In the genomic region with DNA sequence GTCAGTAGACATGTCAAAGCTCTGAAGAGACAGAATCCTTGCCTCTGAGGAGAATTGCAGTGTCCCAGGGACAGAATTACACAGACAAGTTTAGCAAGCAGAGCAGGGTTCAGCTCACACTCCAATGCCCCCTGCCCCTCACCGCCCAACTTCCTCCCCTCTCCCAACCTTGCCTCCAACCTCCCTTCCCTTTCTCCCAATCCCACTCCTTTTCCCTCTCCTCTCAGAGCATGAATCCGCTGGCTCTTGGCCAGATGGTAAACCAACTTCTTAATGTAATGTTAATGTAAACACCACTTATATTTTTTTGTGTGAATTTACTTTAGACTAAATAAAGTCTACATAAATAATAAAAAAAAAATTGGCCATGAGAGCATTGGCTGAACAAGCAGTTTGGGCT, we compare ENCODE assay signal across 25 mouse cellular contexts. TPM values are rescaled to one million over a fixed set of nuclear protein-coding genes. Genes with fewer than 3 reads are reported as not detected.
DNase-seq lines count a peak whose midpoint lies in the region; ATAC-seq and TF ChIP-seq lines count a peak whose summit lies in the region.
"Had no signal": no experiment of that assay in that cellular context is flagged by ENCODE, and none has a peak within 500 bp of the region (broad histone marks: within the 10 kb centered on the region; RNA-seq: fewer than 3 reads in every experiment).

No protein-coding gene starts in this region.

- ATAC-seq in lung, embryonic 16.5 days (ENCODE audit: low read depth): peak; percentile 81
- no peak for ATAC-seq in lung, postnatal 0 days
- ATAC-seq in stomach, embryonic 15.5 days (ENCODE audit: insufficient read depth, low FRiP score, low read depth): peak; percentile 58; the same call in 1 of the 2 replicates
- ATAC-seq: CD4-positive, CD25-positive, alpha-beta regulatory T cell, adult 4 months; forebrain, embryonic 14.5 days; forebrain, postnatal 0 days; hindbrain, embryonic 16.5 days; intestine, embryonic 15.5 days had no signal

- peak overlapping the region; percentile 71 for H3K27ac ChIP-seq in heart, adult 2 months
- peak overlapping the region; percentile 67 for H3K27ac ChIP-seq in lung, embryonic 16.5 days (ENCODE audit: low read length)
- no peak overlapping the region for H3K27ac ChIP-seq in lung, postnatal 0 days (ENCODE audit: low read length)
- H3K27ac ChIP-seq in stomach, embryonic 15.5 days: 0 out of 2 replicates have a peak overlapping the region, but pooled peaks have one; percentile 9
- H3K27ac ChIP-seq: embryonic facial prominence, embryonic 15.5 days; hindbrain, embryonic 10.5 days; hindbrain, embryonic 13.5 days; intestine, embryonic 15.5 days had no signal

- peaks cover 11% of the 10 kb centered on the region for H3K4me1 ChIP-seq in heart, adult 2 months (ENCODE audit: control insufficient read depth, insufficient read depth, low read length)
- H3K4me1 ChIP-seq in lung, embryonic 16.5 days (replicated peaks; ENCODE audit: control insufficient read depth, insufficient read depth, low read length): peaks cover 21% of the 10 kb centered on the region
- H3K4me1 ChIP-seq in lung, postnatal 0 days (ENCODE audit: insufficient read depth, low read depth, low read length): no peaks in the 10 kb centered on the region
- H3K4me1 ChIP-seq in stomach, embryonic 15.5 days: no peaks in the 10 kb centered on the region
- H3K4me1 ChIP-seq: embryonic facial prominence, embryonic 15.5 days; hindbrain, embryonic 10.5 days; hindbrain, embryonic 13.5 days; intestine, embryonic 15.5 days had no signal

- 83% methylated on average over 2 of the region's 2 CpGs for WGBS in heart, adult 2 months
- WGBS in lung, embryonic 16.5 days: 8% methylated on average over 2 of the region's 2 CpGs
- WGBS in lung, postnatal 0 days: 20% methylated on average over 2 of the region's 2 CpGs
- WGBS in stomach, embryonic 15.5 days: 50% methylated on average over 2 of the region's 2 CpGs

- DNase-seq in heart, adult 2 months: no peak
- DNase-seq in heart, postnatal 25 days (ENCODE audit: low spot score): no peak
- DNase-seq in lung, postnatal 0 days (ENCODE audit: low spot score): no peak
- no peak for DNase-seq in embryo, embryonic 9.5 days (ENCODE audit: extremely low spot score)
- DNase-seq: adrenal gland, adult 2 months; adrenal gland, postnatal 14 days; cerebellum, adult 18-20 months; cerebellum, adult 9-11 months; cerebellum, postnatal 25 days; forebrain, postnatal 0 days; gastrocnemius, postnatal 10 days; gastrocnemius, postnatal 36 days; heart, postnatal 36 days had no signal

- H3K4me2 ChIP-seq in lung, embryonic 16.5 days (ENCODE audit: low read depth, low read length): no peak overlapping the region
- H3K4me2 ChIP-seq in lung, postnatal 0 days (replicated peaks; ENCODE audit: low read depth, low read length): no peak overlapping the region
- no peak overlapping the region for H3K4me2 ChIP-seq in stomach, embryonic 15.5 days
- H3K4me2 ChIP-seq: embryonic facial prominence, embryonic 15.5 days; heart, embryonic 11.5 days; hindbrain, embryonic 13.5 days; intestine, embryonic 15.5 days had no signal

- no peak overlapping the region for H3K4me3 ChIP-seq in heart, adult 2 months
- H3K4me3 ChIP-seq in lung, embryonic 16.5 days (ENCODE audit: low read length): no peak overlapping the region
- H3K4me3 ChIP-seq in lung, postnatal 0 days (ENCODE audit: low read depth, low read length): no peak overlapping the region
- H3K4me3 ChIP-seq in stomach, embryonic 15.5 days (replicated peaks): no peak overlapping the region
- H3K4me3 ChIP-seq: embryonic facial prominence, embryonic 15.5 days; hindbrain, embryonic 10.5 days; hindbrain, embryonic 13.5 days; intestine, embryonic 15.5 days had no signal

- peaks cover 9% of the 10 kb centered on the region for H3K36me3 ChIP-seq in heart, adult 2 months (ENCODE audit: control insufficient read depth, insufficient read depth, low read length)
- no peaks in the 10 kb centered on the region for H3K36me3 ChIP-seq in lung, embryonic 16.5 days (ENCODE audit: control insufficient read depth, insufficient read depth, low read length)
- no peaks in the 10 kb centered on the region for H3K36me3 ChIP-seq in lung, postnatal 0 days (ENCODE audit: insufficient read depth, low read length)
- H3K36me3 ChIP-seq in stomach, embryonic 15.5 days: no peaks in the 10 kb centered on the region
- H3K36me3 ChIP-seq: embryonic facial prominence, embryonic 15.5 days; hindbrain, embryonic 10.5 days; hindbrain, embryonic 13.5 days; intestine, embryonic 15.5 days had no signal

- no peak for TF ChIP-seq EP300 in heart, adult 2 months (IDR thresholded peaks at IDR 0.05; ENCODE audit: insufficient read depth, low read depth, low read length)
- TF ChIP-seq EP300 in lung, postnatal 0 days (IDR thresholded peaks at IDR 0.05): no peak

- TF ChIP-seq POLR2A in heart, adult 2 months (IDR thresholded peaks at IDR 0.05; ENCODE audit: insufficient read depth, low read depth, low read length): no peak

- no peaks in the 10 kb centered on the region for H3K9me3 ChIP-seq in lung, embryonic 16.5 days (ENCODE audit: control insufficient read depth, low read length)
- no peaks in the 10 kb centered on the region for H3K9me3 ChIP-seq in lung, postnatal 0 days (ENCODE audit: low read length)
- no peaks in the 10 kb centered on the region for H3K9me3 ChIP-seq in stomach, embryonic 15.5 days
- H3K9me3 ChIP-seq: embryonic facial prominence, embryonic 15.5 days; hindbrain, embryonic 10.5 days; hindbrain, embryonic 13.5 days; intestine, embryonic 15.5 days had no signal

- H3K9ac ChIP-seq in heart, adult 2 months (ENCODE audit: low read depth, low read length): peak overlapping the region; percentile 41; the same call in 1 of the 2 replicates
- H3K9ac ChIP-seq in lung, embryonic 16.5 days (ENCODE audit: low read length): no peak overlapping the region
- H3K9ac ChIP-seq in lung, postnatal 0 days (replicated peaks; ENCODE audit: low read depth): no peak overlapping the region
- no peak overlapping the region for H3K9ac ChIP-seq in stomach, embryonic 15.5 days
- H3K9ac ChIP-seq: embryonic facial prominence, embryonic 15.5 days; forebrain, postnatal 0 days; hindbrain, embryonic 13.5 days; intestine, embryonic 15.5 days had no signal

- H3K79me2 ChIP-seq in heart, adult 2 months (replicated peaks; ENCODE audit: control insufficient read depth, insufficient read depth, low read length): no peaks in the 10 kb centered on the region

- intact Hi-C loops in heart, adult 2 months (cut with DNase I): no loop called here
- intact Hi-C loops in heart, postnatal 25 days (cut with DNase I): no loop called here

- H3K27me3 ChIP-seq in heart, adult 2 months (ENCODE audit: control insufficient read depth, insufficient read depth, low read length): no peaks in the 10 kb centered on the region
- no peaks in the 10 kb centered on the region for H3K27me3 ChIP-seq in lung, embryonic 16.5 days (ENCODE audit: control insufficient read depth, insufficient read depth, low read depth, low read length)
- no peaks in the 10 kb centered on the region for H3K27me3 ChIP-seq in lung, postnatal 0 days (replicated peaks; ENCODE audit: insufficient read depth, low read length)
- H3K27me3 ChIP-seq in stomach, embryonic 15.5 days (replicated peaks): no peaks in the 10 kb centered on the region
- H3K27me3 ChIP-seq: embryonic facial prominence, embryonic 15.5 days; hindbrain, embryonic 13.5 days; intestine, embryonic 15.5 days had no signal

- TF ChIP-seq CTCF in heart, adult 2 months (IDR thresholded peaks at IDR 0.05): no peak
- TF ChIP-seq CTCF in lung, postnatal 0 days (IDR thresholded peaks at IDR 0.05): no peak

RNA-seq across cellular contexts. Expression of gene Lnx1, which starts 13.9 kb away (rescaled TPM):
- 10 to 100 TPM in 1 of 2 experiments, 1 to 10 TPM in 1; 9.8 to 12.2 TPM for total RNA-seq in heart, adult 2 months (2021)
- polyA plus RNA-seq in heart, adult 2 months (2012; rRNA removed): 6.8 and 13.8 TPM in 2 replicates
- total RNA-seq in heart, postnatal 25 days (2021): 1 to 10 TPM; 6.7 to 9.5 TPM
- 5.5 and 6.1 TPM in 2 replicates for polyA plus RNA-seq in lung, embryonic 16.5 days (2015; fragmentation: Nextera tagmentation; extraction: Ambion mirVana)
- 2.9 and 3.2 TPM in 2 replicates for polyA plus RNA-seq in lung, postnatal 0 days (2015; fragmentation: Nextera tagmentation; extraction: Ambion mirVana)
- 4.6 and 5.6 TPM in 2 replicates for polyA plus RNA-seq in stomach, embryonic 15.5 days (2015; fragmentation: Nextera tagmentation; extraction: Ambion mirVana)
- total RNA-seq: common myeloid progenitor, adult 5-6 weeks; MEL had no signal
